Mouse (Mus musculus) forebrain, embryonic 10.5 days (tissue): ENCODE measurements around the gene Cfap221. TPM values are rescaled to one million over a fixed set of nuclear protein-coding genes. Genes with fewer than 3 reads are reported as not detected.
A peak's percentile ranks its signal among the peaks of the same experiment; 100 is the strongest.

Experiments used
- DNase-seq: peaks from one replicate; pipeline ENCODE4 v3.0.0-alpha.2; 2017; ENCODE audit warnings: low spot score; ENCODE audit errors: extremely low spot score
- H3K27ac ChIP-seq: fragments of 300-500 bp; sonication (generic); 2 replicates; pipeline ENCODE4 v1.5.1; 2016; ENCODE audit warnings: mild to moderate bottlenecking
- H3K27me3 ChIP-seq: fragments of 300-500 bp; sonication (generic); 2 replicates; pipeline ENCODE4 v1.6.1; 2016; ENCODE audit warnings: mild to moderate bottlenecking; ENCODE audit not compliant: poor library complexity, severe bottlenecking
- H3K36me3 ChIP-seq: fragments of 300-500 bp; sonication (generic); replicated peaks from 2 replicates; pipeline ENCODE4 v1.6.1; 2016; ENCODE audit warnings: mild to moderate bottlenecking, moderate library complexity
- H3K4me1 ChIP-seq: fragments of 300-500 bp; sonication (generic); 2 replicates; pipeline ENCODE4 v1.6.1; 2016
- H3K4me3 ChIP-seq: fragments of 300-500 bp; sonication (generic); 2 replicates; pipeline ENCODE4 v1.5.1; 2016; ENCODE audit warnings: mild to moderate bottlenecking, moderate library complexity
- H3K9me3 ChIP-seq: fragments of 300-500 bp; sonication (generic); 2 replicates; pipeline ENCODE4 v1.6.1; 2016; ENCODE audit warnings: mild to moderate bottlenecking, moderate library complexity
- WGBS: fragments of 180-500 bp; shearing (Covaris S2); methylation state at CpG from one replicate; pipeline ENCODE4 v1.1.7; 2016; 5-methylcytosine and 5-hydroxymethylcytosine counted together
- polyA plus RNA-seq: library from polyadenylated mRNA; unstranded; fragments of >200 nt; fragmentation: Nextera tagmentation; extraction: Ambion mirVana; gene quantifications from 2 replicates; pipeline ENCODE4 v1.2.1, GENCODE M21; 2016

The Cfap221 gene
- 0.16 TPM in 1 of 2 replicates, not detected in the other for polyA plus RNA-seq

DNA sequence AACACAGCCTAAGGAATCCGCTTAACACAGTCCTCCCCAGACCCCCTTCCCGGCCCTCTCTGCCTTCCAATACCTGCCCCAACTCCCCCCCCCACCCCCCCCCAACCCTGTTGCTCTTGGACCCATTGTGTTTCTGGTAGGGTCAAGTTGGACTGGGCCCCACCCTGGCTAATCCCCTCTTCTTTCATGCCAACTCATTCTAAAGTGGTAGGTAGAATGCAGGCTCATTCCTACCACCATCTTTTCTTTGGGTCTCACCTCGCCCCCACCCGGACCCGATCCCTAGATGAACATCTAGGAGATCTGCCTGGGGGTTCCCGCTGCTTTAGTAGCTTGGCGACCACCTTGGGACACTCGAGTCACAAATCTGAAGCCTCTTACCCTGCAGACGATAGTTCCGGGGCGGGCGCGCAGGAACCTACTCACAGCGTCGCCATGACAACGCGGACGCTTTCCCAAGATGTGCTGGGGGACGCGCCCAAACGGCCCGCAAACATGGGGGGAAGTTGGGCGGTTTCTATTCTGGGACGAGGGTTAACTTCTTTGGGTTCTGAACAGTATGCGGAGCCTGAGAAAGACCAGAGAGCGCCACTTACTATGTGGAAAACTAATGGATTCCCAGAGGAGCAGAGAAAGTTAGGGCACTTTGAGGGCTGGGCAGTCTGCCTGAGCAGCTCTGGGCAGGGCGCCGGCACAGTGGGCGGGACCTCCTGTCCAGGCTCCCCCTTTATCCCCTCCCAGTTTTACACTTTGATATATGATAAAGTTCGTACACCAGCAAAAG is at the start of gene Cfap221:
Gene Cfap221, minus strand, starts transcription at position 437 of the 784 bp plus-strand sequence.
- Histone ChIP-seq H3K27ac (peak within 1 kb of the TSS; percentile 36; the same call in 1 of the 2 replicates), H3K9me3 (no peaks in the 10 kb centered on the region), H3K4me3 (peak within 1 kb of the TSS; percentile 57), H3K36me3 (no peaks in the 10 kb centered on the region), H3K4me1 (peaks cover 13% of the 10 kb centered on the region), H3K27me3 (no peaks in the 10 kb centered on the region)
- DNase-seq: peak; percentile 78
- 4% methylated on average over 30 of the region's 30 CpGs for WGBS

DNA sequence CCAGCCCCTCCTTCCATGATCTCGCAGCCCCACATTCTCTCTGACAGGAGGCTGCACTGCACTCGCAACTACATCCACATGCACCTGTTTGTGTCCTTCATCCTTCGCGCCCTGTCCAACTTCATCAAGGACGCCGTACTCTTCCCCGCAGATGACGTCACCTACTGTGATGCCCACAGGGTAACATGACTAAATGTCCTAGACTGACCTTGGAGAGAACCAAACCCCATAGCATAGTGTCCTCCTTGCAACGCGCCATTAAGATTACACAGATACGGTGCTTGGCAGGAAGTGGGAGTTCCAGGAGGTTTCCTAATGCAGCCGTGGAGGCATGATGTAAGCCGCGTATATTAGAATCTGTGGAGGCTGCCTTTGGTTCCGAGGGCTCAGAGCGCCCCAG is 47.5 kb upstream of the Cfap221 start:
- Histone ChIP-seq H3K4me1 (no peaks in the 10 kb centered on the region; the same call in 1 of the 2 replicates), H3K4me3 (no peak overlapping the region), H3K27ac (no peak overlapping the region), H3K27me3 (no peaks in the 10 kb centered on the region), H3K36me3 (no peaks in the 10 kb centered on the region), H3K9me3 (no peaks in the 10 kb centered on the region)
- DNase-seq: no peak
- 93% methylated on average over 16 of the region's 16 CpGs for WGBS

DNA sequence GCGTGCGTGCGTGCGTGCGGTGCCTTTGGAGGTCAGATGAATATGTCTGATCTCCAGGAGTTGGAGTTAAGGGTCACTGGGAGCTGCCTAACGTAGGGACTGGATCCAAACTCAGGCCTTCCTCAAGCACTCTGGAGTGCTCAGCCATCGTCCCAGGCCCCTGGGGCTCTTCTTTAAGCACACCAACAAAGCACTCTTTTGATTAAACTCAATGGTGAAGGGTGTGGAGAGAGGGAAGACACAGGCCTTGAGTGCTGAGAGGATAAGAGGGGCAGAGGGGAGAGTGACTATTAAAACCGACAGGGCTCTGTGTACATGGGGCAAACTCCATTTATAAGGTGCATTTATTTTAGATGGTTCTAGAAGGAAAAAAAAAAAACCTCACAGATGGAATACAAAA is 45.4 kb upstream of the Cfap221 start:
- Histone ChIP-seq H3K9me3 (no peaks in the 10 kb centered on the region), H3K27ac (no peak overlapping the region), H3K27me3 (no peaks in the 10 kb centered on the region), H3K4me3 (no peak overlapping the region), H3K4me1 (no peaks in the 10 kb centered on the region; the same call in 1 of the 2 replicates), H3K36me3 (no peaks in the 10 kb centered on the region)
- DNase-seq: no peak
- 67% methylated on average over 8 of the region's 8 CpGs for WGBS

DNA sequence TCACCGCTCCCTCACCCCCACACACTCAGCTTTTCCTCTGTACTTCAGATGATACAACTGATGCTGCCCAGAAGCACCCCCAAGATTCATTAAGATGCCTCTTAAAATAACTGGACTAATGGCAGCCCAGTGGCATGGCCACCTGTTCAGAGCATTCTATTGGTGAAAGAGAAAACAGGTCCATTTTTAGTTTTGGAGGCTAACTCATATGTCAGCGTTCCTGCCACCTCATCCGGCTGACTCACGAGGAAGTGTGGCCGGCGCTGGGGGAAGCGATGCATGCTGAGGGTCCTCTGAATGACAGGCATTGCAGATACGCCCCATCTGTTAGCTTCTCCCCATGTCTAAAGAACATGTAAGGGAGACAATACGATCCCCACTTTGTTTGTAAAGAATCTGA is 41.6 kb upstream of the Cfap221 start:
- H3K27me3 ChIP-seq: no peaks in the 10 kb centered on the region
- DNase-seq: no peak
- no peak overlapping the region for H3K27ac ChIP-seq
- H3K4me3 ChIP-seq: no peak overlapping the region
- no peaks in the 10 kb centered on the region for H3K9me3 ChIP-seq
- H3K36me3 ChIP-seq: no peaks in the 10 kb centered on the region
- no peaks in the 10 kb centered on the region; the same call in 1 of the 2 replicates for H3K4me1 ChIP-seq
- 88% methylated on average over 9 of the region's 9 CpGs for WGBS

DNA sequence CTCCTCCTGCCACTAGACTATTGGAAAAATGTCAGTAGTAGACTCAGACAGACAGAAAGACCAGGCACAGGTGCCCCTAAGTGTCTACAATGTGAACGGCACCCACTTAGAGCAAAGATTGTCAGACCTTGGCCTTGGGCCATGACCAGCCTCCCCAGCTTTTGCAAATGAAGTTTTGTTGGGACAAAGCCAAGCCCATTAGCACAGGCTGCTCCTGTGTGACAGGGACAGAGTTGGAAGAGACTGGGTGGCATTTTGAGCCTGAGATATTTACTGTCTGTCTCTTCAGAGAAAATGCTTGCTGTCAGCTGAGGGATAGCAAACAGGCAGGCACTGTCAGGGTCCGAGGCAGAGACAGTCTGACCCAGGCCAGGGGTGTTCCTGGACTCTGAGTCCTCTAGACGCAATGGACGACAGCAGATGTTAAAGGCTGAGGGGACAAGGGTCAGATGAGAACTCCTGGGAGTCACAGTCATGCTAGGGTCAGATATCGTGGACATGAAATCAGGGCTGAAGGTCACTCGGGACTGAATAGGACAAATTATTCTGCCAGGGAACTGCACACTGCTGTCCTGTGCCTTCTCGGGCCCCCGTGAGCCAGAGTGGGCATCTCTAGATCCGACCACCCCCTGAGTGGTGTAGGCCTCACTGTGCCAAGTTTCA is 40.1 kb upstream of the Cfap221 start:
- H3K4me3 ChIP-seq: no peak overlapping the region
- no peak for DNase-seq
- H3K27ac ChIP-seq: no peak overlapping the region
- no peaks in the 10 kb centered on the region for H3K27me3 ChIP-seq
- H3K9me3 ChIP-seq: no peaks in the 10 kb centered on the region
- peaks cover 6% of the 10 kb centered on the region for H3K4me1 ChIP-seq
- WGBS: 82% methylated on average over 9 of the region's 9 CpGs
- H3K36me3 ChIP-seq: no peaks in the 10 kb centered on the region

DNA sequence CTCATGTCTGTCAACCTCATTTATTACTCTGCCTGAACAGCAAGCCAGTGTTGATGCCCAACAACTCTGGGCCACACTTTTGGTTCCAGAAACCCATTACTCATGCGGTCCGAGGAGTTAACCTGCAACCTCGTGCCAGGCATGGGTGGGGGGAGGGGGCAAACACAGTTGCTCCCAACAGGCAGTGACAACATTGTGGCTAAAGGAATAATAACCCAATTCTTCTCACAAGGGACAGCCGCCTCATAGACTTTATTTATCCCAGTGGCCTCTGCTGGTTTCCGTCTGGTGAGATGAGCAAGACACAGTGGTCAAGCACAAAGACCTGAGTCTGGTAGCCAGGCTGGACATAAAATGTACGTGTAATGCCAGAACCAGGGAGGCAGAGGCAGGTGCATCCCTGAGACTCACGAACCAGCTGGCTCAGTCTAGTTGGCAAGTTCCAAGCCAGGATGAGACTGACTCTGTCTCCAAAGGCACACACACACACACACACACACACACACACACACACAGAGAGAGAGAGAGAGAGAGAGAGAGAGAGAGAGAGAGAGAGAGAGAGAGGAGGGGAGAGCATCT is 38.5 kb upstream of the Cfap221 start:
- no peak overlapping the region for H3K4me3 ChIP-seq
- 81% methylated on average over 7 of the region's 7 CpGs for WGBS
- no peaks in the 10 kb centered on the region for H3K9me3 ChIP-seq
- no peaks in the 10 kb centered on the region for H3K27me3 ChIP-seq
- no peak for DNase-seq
- H3K27ac ChIP-seq: no peak overlapping the region
- peaks cover 6% of the 10 kb centered on the region for H3K4me1 ChIP-seq
- H3K36me3 ChIP-seq: no peaks in the 10 kb centered on the region

DNA sequence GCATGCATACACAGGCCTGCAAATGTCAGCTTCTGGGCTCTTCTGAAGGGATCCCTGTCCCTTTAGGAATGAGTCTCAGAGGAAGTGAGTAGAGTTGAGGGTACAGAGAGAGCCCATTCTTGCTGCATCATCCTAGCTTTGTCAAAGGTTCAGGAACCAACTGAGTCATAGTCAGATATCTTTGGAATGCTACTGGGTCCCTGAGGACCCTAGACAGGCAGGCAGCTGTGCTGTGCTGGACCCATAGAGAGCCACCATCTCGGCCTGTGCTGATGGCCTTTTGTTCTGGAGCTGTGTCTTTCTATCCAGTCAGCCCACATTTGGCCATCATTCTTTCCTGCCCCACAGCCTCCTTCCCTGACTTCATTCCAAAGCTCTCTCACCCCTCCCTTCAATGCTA is 37.8 kb upstream of the Cfap221 start:
- Histone ChIP-seq H3K9me3 (no peaks in the 10 kb centered on the region), H3K4me3 (no peak overlapping the region), H3K27ac (no peak overlapping the region), H3K27me3 (no peaks in the 10 kb centered on the region), H3K36me3 (no peaks in the 10 kb centered on the region), H3K4me1 (peaks cover 6% of the 10 kb centered on the region)
- no peak for DNase-seq
- 74% methylated on average over 1 of the region's 1 CpGs for WGBS

DNA sequence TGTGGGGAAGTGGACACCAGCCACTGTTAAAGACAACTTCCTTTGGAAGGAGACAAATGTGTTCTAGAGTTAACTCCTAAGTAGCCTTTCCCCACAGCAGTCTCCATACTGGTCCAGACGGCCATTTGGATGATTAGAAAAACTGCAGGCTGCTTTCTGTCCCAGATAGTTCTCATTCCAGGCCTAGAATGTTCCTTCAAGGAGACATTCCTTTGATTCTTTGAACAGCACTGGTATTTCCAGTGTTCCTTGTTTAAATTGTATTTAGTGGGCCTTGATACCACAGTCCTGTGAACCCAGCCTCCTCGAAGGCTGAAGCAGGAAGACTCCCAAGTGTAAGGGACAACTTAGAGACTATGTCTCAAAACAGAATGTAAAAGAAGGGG is 36.4 kb upstream of the Cfap221 start:
- no peaks in the 10 kb centered on the region for H3K27me3 ChIP-seq
- peaks cover 6% of the 10 kb centered on the region for H3K4me1 ChIP-seq
- H3K27ac ChIP-seq: no peak overlapping the region
- 85% methylated on average over 2 of the region's 2 CpGs for WGBS
- no peaks in the 10 kb centered on the region for H3K9me3 ChIP-seq
- no peak overlapping the region for H3K4me3 ChIP-seq
- H3K36me3 ChIP-seq: no peaks in the 10 kb centered on the region
- DNase-seq: no peak

DNA sequence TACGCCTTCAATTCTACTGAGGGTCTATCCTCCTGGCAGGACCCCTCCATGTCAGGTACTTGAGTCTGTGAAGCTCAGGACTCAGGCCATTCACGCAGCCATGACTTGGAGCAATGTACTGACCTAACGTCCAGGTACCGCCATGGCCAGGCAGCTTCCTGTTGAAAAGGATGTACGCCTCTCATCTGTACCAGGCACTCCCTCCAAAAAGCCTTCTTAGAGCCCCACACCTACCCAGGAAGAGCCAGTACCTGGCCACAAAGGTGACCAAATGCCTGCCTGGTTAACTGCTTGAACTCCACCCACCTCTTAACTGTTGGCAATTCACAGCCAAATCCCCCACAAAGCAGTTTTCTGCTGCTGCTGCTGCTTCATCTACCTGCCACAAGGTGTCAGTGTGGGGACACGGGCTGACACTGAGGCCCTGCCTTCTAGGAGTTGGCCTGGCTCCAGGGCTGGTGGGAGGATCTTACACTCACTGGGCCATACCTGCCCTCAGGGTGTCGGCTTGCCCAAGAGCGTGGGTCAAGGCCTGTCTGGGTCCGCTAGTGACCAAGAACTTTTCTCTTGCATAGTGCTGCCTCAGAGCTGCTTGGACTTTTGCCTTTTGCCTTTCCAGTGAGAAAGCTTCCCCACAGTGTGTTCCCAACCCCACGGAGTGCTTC is 35.9 kb upstream of the Cfap221 start:
- 44% methylated on average over 10 of the region's 10 CpGs for WGBS
- no peak overlapping the region for H3K4me3 ChIP-seq
- no peak overlapping the region for H3K27ac ChIP-seq
- H3K36me3 ChIP-seq: no peaks in the 10 kb centered on the region
- H3K9me3 ChIP-seq: no peaks in the 10 kb centered on the region
- DNase-seq: peak; percentile 77
- peaks cover 6% of the 10 kb centered on the region for H3K4me1 ChIP-seq
- no peaks in the 10 kb centered on the region for H3K27me3 ChIP-seq

DNA sequence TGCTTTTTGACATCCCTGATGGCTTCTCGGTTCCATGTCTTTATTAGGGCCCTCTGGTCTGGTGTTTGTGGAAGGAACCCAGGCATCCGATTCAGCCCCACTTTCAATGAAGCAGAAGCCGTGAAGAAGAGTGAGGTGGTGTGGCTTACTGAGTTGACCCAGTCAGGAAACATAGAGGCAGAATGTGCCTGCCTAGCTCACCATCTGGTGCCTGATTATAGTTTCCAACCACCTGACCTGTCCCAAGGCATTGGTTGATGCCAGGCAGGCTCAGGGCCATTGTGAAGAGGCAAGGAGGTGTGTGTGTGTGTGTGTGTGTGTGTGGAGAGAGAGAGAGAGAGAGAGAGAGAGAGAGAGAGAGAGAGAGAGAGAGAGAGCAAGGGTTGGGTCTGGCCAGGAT is 33.4 kb upstream of the Cfap221 start:
- H3K27me3 ChIP-seq: no peaks in the 10 kb centered on the region
- WGBS: 87% methylated on average over 3 of the region's 3 CpGs
- no peak overlapping the region for H3K4me3 ChIP-seq
- H3K27ac ChIP-seq: no peak overlapping the region
- peaks cover 6% of the 10 kb centered on the region for H3K4me1 ChIP-seq
- DNase-seq: no peak
- no peaks in the 10 kb centered on the region for H3K36me3 ChIP-seq
- no peaks in the 10 kb centered on the region for H3K9me3 ChIP-seq

DNA sequence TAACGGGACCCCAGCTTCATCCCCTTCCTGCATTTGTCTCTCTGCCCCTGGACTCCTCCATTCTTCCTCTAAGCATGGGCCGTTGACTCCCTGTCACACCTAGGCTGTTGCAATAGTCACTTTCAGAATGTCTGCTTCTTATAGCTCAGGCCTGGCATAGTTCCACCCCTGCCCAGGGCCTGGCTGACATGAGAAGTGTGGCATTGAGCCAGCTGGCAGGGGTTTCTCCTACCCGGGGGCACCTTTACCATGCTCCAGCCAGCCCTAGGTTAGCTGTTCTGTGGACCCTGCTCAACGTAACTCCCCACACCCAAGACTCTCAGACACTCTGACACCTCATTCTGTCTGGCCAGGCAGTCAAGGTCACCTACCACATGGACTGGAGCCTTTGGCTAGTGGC is 30.7 kb upstream of the Cfap221 start:
- no peak overlapping the region for H3K4me3 ChIP-seq
- no peak for DNase-seq
- no peak overlapping the region for H3K27ac ChIP-seq
- H3K9me3 ChIP-seq: no peaks in the 10 kb centered on the region
- 84% methylated on average over 4 of the region's 4 CpGs for WGBS
- peaks cover 10% of the 10 kb centered on the region; the same call in 1 of the 2 replicates for H3K4me1 ChIP-seq
- H3K36me3 ChIP-seq: no peaks in the 10 kb centered on the region
- H3K27me3 ChIP-seq: no peaks in the 10 kb centered on the region

DNA sequence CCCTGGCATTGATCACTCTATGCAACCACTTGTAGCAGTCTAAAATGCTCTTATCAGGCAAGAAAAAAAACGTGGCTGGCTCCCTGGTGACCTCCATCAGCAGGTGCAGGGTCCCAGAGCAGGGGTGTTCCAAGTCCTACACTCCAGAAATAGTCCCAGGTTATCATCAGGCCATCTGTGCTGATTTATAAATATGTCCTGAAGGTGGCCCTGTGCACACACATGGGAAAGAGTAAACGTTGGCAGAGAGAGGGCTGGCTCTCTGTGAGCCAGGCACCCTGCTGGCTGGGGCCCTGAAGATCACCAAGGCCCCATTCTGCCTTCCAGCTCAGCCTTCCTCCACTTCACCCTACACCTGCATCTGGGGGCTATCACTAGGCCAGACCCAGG is 28.0 kb upstream of the Cfap221 start:
- DNase-seq: no peak
- 36% methylated on average over 2 of the region's 2 CpGs for WGBS
- no peaks in the 10 kb centered on the region for H3K36me3 ChIP-seq
- H3K9me3 ChIP-seq: no peaks in the 10 kb centered on the region
- 0 out of 2 replicates have a peak, but pooled peaks cover 4% of the 10 kb centered on the region for H3K27me3 ChIP-seq
- H3K4me3 ChIP-seq: no peak overlapping the region
- no peak overlapping the region for H3K27ac ChIP-seq
- H3K4me1 ChIP-seq: peaks cover 10% of the 10 kb centered on the region; the same call in 1 of the 2 replicates
